Mouse (Mus musculus) lung, adult 18-20 months (tissue): ENCODE measurements at regions not wholly inside any gene's neighbourhood (a gene's known extent, or its start where the extent isn't known, plus 50 kb on each side); places are given as distances from the start of the nearest gene placed in this dataset.

Experiments used
- DNase-seq, 2 experiments: peaks; one replicate each; pipeline ENCODE4 v3.0.0; 2022; ENCODE audit warnings: mixed read lengths in 2 of 2

- no peak for DNase-seq
These were observed 88.6 kb downstream of the Inhba start for GRCm38 (mm10) chr13:16100253-16100652.

DNA sequence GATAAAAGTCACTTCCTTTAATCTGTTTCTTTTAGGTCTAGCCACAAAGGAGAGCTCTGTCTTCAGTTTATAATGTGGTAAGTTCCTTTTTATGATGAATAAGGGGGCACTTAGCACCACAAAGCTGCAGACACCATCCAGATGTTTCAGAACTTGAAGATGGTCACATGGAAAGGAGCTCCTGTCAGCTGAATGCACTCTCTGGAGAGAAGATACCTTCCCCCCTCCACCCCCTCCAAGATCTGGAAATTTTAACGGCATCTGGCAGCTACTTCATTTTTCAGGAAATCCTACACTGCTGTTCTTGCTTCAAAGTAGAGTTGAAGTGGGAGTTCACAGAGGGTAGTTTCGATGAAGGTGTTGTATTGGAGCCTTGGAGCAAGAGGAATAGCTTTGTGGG lies 103.2 kb downstream of the Inhba start:
- DNase-seq: no peak

DNA sequence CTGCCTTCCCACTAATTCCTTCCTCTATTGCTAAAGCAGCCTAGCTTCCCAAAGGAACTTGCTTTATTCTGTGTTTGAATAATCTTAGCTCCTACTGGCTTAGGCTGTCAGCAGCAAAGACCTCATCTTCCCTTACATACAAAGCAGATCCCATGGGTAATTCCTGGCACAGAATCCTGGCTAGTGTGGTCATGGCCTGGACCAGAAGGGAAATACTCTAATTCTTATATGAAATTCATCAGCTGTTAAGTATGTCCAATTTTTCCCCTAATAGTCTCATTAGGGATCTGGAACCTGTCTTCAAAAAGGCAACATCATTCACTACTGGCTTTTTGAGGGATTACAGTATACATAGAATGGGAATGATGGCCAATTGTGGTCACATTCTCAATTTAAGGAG lies 135.0 kb downstream of the Inhba start:
- DNase-seq: no peak

GRCm38 (mm10) chr13:16154926-16155325 lies 143.3 kb downstream of the Inhba start:
- no peak for DNase-seq

- DNase-seq: no peak
These were observed 153.7 kb downstream of the Inhba start for GRCm38 (mm10) chr13:16165204-16165894.

- no peak for DNase-seq
These were observed 185.0 kb downstream of the Inhba start for GRCm38 (mm10) chr13:16196692-16197091.

DNA sequence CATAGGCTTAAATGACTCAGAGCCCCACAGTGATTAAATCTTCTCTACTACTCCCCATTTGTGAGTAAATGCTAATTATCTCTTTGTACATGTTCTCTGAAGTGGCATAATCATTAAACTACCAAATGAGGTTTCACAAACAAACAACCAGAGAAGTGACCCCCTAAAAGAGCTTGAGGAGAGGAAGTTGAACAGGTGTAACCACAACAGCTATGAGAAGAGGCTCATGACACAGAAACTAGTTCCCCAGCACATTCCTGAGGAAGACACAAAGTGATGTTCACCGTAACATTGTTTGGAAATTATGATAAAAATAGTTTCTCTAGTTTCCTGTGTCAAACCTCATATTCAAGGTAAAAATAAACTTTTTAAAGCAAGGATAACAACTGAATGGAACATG lies 188.4 kb downstream of the Inhba start:
- no peak for DNase-seq

DNA sequence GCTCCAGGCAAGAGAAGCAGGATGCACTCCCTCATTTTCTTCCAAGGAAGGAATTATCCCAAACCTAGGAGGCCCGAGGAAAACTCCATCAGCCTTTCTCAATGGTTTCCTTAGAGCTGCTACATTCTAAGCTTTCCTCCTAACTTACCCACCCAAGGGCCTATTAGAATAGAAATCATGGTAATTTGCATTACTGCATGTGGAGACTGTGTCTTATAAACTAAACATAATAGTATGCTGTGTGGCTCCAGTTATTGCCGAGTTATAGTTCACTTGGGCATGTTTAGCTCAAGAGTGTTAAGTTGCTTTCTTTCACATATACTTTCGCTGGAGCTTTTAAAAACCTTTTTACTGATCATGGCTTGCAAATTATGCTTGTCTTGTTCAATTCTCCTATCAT lies 191.5 kb downstream of the Inhba start:
- no peak for DNase-seq

DNA sequence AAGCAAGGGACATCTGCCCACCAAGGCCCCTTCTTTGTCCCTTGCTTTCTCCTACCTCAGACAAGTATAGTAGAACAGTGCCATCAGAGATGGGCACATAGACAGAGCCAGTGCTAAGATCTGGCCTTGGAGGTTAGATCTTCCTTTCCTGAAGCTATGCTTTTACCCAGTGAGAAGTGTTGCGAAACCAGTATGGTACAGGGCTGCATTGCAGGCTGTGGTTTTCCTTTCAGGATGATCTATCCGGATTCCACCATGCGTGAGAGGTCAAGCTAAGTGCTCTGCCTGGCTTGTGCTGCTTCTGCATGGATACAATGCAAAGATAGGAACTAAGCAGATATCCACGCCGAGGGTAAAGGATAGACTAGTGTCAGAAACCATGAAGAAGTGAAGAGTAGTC lies 192.4 kb downstream of the Inhba start:
- no peak for DNase-seq

DNA sequence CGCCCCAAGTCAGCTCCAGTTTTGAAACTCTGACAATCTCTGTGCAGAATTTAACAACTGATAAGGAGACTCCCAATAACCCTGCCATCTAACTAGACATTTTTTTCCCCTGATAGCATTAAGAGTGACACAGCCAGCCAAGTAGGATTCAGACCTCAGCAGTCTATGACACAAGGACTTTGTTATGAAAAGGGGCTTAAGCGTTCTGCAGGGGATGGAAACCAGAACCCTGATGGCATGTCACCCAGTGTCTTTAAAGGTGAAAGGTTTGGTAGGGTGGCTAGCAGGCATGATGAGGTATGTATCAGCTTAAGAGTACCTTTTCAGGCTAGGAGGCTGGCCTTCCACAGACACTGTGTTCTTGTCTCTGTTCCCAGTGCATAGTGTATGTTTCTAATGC lies 199.8 kb downstream of the Inhba start:
- no peak for DNase-seq

DNA sequence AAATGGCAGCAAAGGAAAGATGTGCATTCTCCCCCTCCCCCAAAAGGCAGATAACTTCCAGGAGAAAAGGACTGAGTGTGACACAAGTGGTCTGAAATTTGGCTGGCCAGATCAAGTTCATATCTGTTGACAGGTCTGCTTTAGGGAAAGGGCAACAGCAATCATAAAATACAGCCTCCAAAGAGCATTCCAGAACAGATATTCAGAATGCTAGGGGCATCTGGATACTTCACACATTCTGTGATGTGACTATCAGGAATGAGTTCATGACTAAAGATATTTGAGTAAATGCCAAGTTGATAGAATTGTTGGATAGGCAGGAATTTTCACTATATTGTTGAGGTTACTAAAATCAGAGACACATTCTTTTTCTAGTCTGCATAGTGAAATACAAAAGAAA lies 208.2 kb downstream of the Inhba start:
- DNase-seq: no peak

- no peak for DNase-seq
These were observed 211.4 kb downstream of the Inhba start for GRCm38 (mm10) chr13:16222942-16223600.

DNA sequence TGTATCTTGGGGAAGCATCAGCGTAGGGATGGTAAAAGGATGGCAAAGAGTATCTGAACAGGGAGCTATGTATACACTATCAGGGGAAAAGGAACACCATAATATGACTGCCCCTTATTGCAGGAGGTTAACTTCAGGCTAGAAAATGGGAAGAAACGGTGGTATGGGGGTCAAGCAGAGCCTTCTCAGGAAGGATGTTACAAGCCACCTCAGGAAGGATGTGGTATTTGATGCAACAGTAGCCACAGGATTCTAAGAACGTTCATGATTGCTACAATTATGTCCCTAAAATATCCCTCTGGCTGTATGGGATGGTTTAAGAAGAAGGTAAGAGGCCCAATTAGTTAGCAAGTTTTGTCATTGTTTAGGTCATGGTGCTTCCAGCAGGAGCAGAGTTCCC lies 249.5 kb downstream of the Inhba start:
- no peak for DNase-seq

GRCm38 (mm10) chr13:16279974-16280373 lies 268.3 kb downstream of the Inhba start:
- DNase-seq: no peak

GRCm38 (mm10) chr13:16280742-16281141 lies 269.1 kb downstream of the Inhba start:
- DNase-seq: no peak

- DNase-seq: peak in 1 of 2 experiments; percentile 9
These were observed 270.1 kb downstream of the Inhba start for GRCm38 (mm10) chr13:16281777-16282176.

DNA sequence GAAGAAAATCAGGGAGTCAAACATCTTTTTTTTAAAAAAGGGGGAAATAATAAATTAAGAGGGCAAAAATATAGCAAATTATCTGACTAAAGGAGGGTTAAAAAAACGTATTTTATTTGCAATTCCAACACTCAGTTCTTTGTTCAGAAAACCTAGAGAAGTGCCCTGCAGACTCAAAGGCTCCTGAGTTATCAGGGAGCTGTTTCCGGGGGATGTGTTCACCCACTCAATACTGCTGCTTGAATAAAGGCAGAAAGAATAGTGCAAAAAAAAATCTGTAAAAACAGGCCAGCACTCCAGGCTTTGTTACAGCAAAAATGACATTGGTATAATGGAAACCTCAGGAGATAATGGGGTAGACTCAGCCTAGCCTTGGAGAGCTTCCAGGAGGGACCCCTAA lies 270.6 kb downstream of the Inhba start:
- no peak for DNase-seq

DNA sequence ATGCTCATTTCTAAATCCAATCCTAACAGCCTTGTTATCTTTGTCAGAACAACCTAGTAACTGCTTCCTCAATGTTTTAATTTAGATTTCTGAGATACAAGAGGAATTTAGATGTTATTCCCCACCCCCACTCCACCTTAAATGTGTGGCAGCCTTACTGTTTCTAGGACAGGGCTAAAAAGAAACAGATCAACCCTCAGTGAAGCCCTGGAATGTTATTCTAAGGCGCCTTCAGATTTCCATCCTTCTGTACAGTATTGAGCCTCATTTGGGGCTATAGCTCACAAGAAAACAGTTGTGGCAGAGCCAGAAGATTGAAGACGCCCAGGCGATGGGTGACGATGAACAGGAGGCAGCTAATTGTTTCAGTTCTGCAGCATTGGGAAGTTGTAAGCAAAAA lies 271.7 kb downstream of the Inhba start:
- DNase-seq: no peak

DNA sequence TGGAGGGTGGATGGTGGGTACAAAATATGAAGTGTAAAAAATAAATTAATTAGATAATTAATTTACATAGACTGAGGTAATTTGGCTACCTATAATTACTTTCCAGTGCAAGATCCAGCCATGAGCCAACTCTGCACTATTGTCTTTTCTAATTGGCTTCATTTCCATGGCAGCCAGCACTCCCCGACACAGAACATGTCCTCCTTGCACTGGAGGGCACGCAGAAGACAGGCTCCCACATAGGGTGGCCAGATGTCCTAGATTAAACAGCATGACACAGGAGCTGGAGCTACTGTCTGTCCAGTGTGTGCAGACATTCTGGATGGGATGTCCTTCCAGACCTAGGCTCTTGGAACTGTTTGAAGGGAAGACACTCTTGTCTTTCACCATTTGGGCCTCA lies 278.0 kb downstream of the Inhba start:
- no peak for DNase-seq

GRCm38 (mm10) chr13:16290784-16291183 lies 279.1 kb downstream of the Inhba start:
- DNase-seq: no peak

DNA sequence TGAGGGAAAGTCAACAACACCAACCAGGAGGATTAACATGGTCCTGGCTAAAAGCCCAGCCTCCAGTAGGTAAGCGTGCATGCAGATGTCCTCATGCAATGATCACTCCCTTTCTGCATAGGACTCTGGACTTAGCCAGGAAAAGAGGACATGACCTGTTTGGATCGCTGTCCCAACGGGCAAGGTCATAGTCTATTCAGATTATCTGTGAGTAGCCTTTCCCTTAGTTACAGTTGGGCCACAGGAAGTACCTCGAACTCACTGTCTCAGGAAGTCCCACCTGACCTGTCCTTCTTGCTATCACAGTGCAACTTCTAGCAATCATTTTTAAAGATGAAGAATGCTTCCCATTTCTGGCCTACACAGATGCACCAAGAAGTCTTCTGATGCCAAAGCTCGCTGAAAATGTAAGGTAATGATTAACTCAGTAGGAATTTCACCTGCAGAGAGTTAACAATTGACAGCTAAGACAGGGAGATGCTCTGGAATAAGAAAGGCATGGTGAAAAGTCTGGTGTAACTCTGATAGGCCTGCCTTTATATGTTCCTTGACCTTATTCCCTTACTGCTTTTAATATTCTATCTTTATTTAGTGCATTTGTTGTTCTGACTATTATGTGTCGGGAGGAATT lies 280.1 kb downstream of the Inhba start:
- DNase-seq: no peak

- DNase-seq: no peak
These were observed 288.1 kb downstream of the Inhba start for GRCm38 (mm10) chr13:16299756-16300155.

DNA sequence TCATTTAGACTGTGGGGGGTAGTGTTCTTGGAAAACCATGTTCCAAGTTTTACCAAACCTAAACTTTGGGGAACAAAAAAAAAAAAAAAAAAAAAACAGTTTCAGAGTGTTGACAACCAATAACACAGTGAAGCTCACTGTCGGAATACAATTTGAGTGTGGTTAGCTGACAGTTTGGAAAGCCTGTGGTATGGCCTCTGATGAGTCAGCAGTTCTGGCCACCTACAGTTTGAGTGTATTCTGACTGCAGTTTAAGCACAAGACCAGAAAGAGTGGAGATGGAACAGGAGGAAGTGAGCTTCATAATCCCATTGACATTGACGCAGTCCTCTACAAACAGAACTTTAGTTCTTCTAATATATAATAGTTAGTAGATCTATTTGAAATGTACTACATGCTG lies 303.0 kb downstream of the Inhba start:
- no peak for DNase-seq

DNA sequence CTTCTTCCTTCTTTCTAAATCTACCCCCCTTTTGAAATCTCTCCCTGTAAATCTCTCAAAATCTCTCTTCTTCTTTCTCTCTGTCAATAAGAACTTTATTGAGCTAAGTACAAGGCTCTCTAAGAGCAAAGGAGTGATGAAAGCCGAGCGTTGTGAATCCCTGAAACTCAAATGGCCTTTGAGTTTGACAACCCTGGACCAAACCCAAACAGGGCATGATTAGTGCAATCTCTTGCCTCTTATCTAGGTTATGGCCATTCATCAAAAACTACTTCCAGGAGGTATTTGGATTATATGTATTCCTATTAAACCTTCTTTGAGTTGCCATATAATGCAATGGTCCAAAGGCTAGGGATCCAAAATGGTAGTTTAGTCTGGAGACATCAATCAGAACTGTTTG lies 304.0 kb downstream of the Inhba start:
- DNase-seq: no peak
